Mouse (Mus musculus) lung, postnatal 0 days (tissue): ENCODE data around the gene Col6a1.

Experiments used
- CTCF ChIP-seq: IDR thresholded peaks from 2 replicates; pipeline ENCODE4 v1.5.1; 2016; ENCODE audit warnings: antibody characterized with exemption, mild to moderate bottlenecking
- EP300 ChIP-seq: IDR thresholded peaks from 2 replicates; pipeline ENCODE4 v1.6.1; 2016; ENCODE audit warnings: antibody characterized with exemption, mild to moderate bottlenecking, control low read depth

DNA sequence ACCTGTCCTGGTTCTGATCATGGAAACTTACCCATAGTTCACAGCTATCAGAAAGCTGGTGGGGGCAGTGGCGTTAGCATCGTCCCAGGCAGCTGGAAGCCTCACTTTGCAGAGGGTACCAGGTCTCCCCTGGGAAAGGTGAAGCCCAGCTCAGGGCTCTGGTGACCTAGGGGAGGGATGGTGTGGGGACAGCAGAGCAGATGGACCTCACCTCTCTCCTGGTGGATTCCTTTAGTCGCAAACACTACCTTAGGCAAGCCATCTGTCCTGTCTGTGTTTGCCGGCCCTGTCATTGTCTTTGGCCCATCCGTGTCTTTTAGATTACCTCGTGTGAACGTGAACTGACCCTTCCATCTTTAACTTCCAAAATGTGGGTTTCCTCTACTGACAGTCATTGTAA, 42.5 kb downstream of the Col6a1 start:
- no peak for TF ChIP-seq EP300
- TF ChIP-seq CTCF, result no peak
